Mouse (Mus musculus) cerebellum, adult 11-12 months (tissue): ENCODE data around the gene Zfp185.

Experiments used
- DNase-seq: peaks from one replicate; pipeline ENCODE4 v3.0.0; 2022

Zfp185 gene

GRCm38 (mm10) chrX:72986841-72987519 lies at the start of gene Zfp185:
Zfp185 (plus strand) TSS chrX:72987339.
- DNase-seq, result no peak

- no peak for DNase-seq
These were observed 33.7 kb upstream of the Zfp185 start for GRCm38 (mm10) chrX:72953464-72953863.

DNA sequence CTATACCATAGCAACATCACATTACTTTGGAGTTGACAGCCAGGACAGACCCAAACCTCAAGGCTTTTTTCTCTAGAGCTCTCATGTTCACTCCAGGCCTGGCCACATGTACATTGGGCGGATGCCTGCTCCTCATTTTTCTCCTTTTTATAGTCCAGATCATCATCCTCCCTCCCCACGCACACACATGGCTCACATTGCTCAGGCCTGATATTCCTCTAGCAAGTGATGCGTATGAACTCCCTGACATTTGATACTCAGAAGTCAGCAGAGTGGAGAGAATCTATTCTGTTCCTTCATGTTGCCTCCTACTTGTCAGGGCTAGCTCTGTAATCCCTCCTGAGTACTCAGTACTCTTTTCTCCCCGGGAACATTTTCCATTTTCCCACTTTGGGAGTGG lies 30.7 kb upstream of the Zfp185 start:
- no peak for DNase-seq

DNA sequence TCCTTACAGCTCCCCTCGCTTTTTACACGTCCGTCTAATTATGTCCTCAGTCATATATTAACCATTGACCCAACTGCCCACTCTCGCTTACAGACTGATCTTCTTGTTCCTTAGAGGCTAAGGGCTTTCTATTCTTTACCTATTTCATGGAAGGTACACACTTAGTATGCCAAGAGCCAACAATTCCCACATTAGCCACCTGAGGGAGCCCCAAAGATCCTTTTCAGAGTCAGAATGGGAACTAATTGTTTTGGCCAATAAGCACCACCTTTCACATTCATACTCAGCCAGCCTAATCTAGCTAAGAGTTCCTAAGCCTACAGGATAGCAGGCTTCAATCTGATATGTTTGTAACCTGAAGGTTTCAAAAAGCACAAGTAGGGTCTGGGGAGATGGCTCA lies 26.7 kb upstream of the Zfp185 start:
- no peak for DNase-seq

GRCm38 (mm10) chrX:72961511-72961910 lies 25.6 kb upstream of the Zfp185 start:
- no peak for DNase-seq

- no peak for DNase-seq
These were observed 24.4 kb upstream of the Zfp185 start for GRCm38 (mm10) chrX:72962743-72963142.

- no peak for DNase-seq
These were observed 4.3 kb upstream of the Zfp185 start for GRCm38 (mm10) chrX:72982831-72983230.

GRCm38 (mm10) chrX:72985607-72986006 lies 1.5 kb upstream of the Zfp185 start:
- no peak for DNase-seq

- DNase-seq, result no peak
These were observed 374 bp downstream of the Zfp185 start for GRCm38 (mm10) chrX:72987520-72987905.

DNA sequence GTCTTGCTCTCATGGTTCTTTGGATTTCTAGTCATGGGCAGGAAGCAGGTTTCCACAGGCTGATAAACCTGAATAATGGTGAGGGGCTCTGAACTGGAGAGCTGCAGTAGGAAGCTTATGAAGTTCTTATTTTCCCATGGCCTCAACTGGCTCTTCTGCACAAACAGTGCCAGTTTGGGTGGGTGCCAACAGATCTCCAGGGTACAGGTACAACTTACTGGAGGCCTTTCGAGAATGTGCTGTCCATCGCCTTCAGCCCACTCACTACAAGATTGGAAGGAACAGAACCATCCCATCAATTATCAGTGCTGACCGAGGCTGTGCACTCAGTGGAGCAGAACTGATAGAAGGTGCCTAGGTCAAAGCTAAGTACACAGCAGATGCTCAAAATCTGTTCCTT lies 1.3 kb downstream of the Zfp185 start:
- no peak for DNase-seq

GRCm38 (mm10) chrX:72990581-72990980 lies 3.4 kb downstream of the Zfp185 start:
- no peak for DNase-seq

DNA sequence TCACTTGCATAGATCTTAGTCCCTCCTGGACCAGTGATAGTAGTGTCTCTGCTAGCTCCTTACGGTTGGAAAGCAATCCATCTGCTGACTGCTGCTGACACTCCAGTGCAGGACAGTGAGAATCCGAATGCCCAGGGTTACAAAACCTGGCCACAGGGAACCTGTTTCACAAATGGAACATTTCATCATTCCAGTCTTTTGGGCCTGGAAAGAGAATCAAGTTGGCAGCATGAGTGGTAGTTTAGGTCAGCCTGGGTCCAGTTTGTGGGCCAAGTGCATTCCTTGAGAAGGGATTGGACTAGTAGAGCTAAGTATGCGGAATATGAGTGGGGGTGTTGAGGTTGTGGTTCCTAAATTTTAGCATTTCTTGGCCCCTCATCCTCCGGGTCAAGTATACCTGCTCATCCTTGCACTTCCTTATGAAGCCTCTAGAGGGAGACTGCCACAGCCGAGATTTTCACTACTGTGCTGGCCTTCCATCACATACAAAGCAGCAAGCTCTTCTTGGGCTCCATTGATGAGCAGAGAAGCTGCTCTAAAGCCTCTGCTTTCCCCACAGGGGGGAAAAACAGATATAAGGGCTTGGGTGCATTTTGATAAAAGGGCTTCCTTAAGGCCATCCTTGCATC lies 5.3 kb downstream of the Zfp185 start:
- no peak for DNase-seq

- no peak for DNase-seq
These were observed 8.4 kb downstream of the Zfp185 start for GRCm38 (mm10) chrX:72995542-72995941.

GRCm38 (mm10) chrX:73003110-73003509 lies 16.0 kb downstream of the Zfp185 start:
- no peak for DNase-seq

DNA sequence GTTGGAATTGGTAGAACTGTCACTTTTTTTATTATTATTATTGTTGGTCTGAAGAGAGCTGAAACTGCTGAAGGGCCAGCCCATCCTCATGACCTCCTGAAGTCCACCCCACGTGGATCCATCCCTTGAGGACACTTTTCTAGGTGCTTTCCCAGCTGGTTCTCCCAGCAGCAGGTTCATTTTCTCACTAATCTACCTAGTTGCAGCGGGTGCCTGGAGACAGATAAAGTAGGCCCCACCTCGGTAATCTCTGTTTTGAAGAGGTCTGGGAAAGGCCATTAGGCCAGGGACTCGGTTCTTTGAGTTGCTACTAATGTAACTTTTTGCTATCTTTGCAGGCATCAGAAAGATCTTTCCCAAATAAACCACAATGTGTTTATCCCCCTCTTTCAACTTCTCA lies 18.5 kb downstream of the Zfp185 start:
- DNase-seq, result no peak

DNA sequence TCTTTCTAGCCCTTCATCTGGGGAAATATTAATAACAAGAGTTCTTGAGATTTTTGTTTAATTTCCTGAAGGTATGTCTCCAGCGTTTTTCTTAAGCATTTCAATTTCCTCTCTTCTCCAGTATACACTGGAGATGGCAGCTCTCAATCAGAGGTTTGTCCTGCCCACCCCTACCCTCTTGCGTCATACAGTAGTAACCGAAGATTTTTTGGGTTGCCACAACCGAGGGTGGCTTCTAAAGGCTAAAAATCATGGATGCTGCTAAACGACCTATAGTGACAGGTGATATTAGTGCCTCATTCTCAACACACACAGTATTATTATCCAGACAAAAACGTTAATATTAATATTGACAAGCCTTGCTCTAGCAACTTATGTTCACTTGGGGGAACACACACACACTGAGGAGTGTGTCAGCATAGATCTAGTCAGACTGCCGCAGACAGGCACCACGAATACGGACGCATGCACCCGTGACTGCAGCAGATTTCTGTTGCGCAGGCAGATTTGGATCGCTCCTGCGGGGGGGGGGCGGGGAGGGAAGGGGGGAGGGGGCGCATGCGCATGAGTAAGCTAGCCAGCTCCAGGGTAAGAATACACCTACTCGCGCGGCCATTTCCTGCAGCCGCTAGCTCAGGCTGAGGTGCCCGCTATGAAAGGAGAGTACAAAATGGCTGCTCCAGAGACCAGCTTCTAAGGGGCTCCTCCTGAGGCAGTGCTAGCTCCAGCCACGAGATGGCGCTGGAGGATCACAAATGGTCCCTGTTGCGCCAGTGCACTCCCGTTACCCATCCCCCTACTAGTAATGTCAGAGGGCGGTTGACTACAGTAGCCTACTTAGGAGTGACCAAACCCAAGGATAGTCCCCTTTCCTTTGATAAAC lies 20.7 kb downstream of the Zfp185 start:
- peak; percentile 95 for DNase-seq

- DNase-seq, result no peak
These were observed 25.7 kb downstream of the Zfp185 start for GRCm38 (mm10) chrX:73012846-73013245.

- no peak for DNase-seq
These were observed 49.9 kb downstream of the Zfp185 start, which contains the start of gene Pnma5 for GRCm38 (mm10) chrX:73037003-73037402. Pnma5 (minus strand) TSS chrX:73037103.

DNA sequence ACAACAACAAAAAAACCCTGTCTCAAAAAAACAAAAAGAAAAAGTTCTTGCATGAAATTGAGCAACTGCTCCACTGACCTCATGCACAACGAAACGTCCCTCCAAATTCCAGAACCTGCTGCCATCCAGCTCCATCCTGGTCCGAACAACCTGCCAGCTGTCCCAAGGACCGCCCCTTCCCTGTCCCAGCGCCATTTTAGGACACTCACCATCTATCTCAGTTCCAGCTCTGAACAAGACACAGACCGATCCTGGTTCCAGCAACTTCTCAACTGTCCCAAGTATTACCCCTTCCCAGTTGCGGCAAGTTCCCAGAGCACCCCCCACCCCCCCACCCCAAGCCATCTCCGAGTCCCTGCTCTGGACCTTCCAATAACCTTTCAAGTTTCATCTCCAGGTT lies 51.7 kb downstream of the Zfp185 start:
- DNase-seq, result no peak

GRCm38 (mm10) chrX:73039666-73040065 lies 52.5 kb downstream of the Zfp185 start:
- no peak for DNase-seq

GRCm38 (mm10) chrX:73053860-73054563 lies 66.9 kb downstream of the Zfp185 start:
- DNase-seq, result peak; percentile 91

GRCm38 (mm10) chrX:73061528-73061927 lies 74.4 kb downstream of the Zfp185 start:
- DNase-seq, result no peak

DNA sequence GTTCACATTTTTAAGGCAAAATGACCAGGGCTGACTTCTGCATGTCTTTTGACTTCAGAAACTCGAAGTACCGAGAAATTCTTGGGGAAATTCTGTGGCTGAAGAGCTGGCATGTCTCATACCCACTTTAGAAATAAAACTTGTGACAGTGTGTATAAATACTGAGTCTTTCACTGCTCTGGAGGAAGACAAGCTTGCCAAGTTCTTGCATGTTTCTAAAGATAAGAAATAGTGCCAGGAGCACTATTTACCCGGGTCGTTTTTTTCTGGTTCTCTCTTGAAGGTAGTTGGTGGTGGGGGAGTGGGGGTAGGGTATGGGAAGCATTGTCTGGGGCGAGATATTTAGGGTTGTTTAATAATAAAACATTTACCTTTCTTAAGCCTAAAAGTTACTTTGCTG lies 75.2 kb downstream of the Zfp185 start:
- no peak for DNase-seq
